36 mouse cellular contexts compared by ENCODE assay signal in the genomic region with DNA sequence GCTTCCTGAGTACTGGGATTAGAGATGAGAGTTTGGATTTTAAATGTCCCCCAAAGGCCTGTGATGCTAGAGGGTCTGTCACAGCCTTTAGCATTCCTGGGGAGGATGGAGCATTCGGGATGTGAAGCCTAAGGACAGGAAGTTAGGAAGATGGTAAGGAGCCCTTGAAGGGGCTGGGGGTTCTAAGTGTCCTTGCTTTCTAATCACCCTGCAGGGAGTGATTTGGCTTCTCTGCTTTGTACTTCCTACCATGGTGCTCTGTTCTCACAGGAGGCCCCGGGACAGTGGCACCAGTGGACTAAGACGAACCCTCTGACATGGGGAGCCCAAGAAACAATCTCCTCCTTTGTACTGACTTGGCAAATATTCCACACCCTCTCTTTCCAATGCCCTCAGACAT. TPM values are rescaled to one million over a fixed set of nuclear protein-coding genes. Genes with fewer than 3 reads are reported as not detected.
"Had no signal": no experiment of that assay in that cellular context is flagged by ENCODE, and none has a peak within 500 bp of the region (broad histone marks: within the 10 kb centered on the region; RNA-seq: fewer than 3 reads in every experiment).

No protein-coding gene starts in this region.

- H3K27ac ChIP-seq: embryonic facial prominence, embryonic 10.5 days; embryonic facial prominence, embryonic 12.5 days; embryonic facial prominence, embryonic 13.5 days; embryonic facial prominence, embryonic 15.5 days; forebrain, embryonic 10.5 days; forebrain, embryonic 12.5 days; forebrain, embryonic 13.5 days; forebrain, embryonic 15.5 days; gastrocnemius, adult 2 months; heart, adult 2 months had no signal

- ATAC-seq: forebrain, embryonic 13.5 days; forebrain, embryonic 14.5 days; forebrain, embryonic 15.5 days; forebrain, embryonic 16.5 days; forebrain, postnatal 0 days had no signal

- H3K27me3 ChIP-seq: embryonic facial prominence, embryonic 12.5 days; embryonic facial prominence, embryonic 13.5 days; embryonic facial prominence, embryonic 15.5 days; forebrain, embryonic 12.5 days; forebrain, embryonic 13.5 days; forebrain, embryonic 15.5 days had no signal

- H3K4me2 ChIP-seq: embryonic facial prominence, embryonic 12.5 days; embryonic facial prominence, embryonic 13.5 days; embryonic facial prominence, embryonic 15.5 days; forebrain, embryonic 12.5 days; forebrain, embryonic 13.5 days; forebrain, embryonic 15.5 days had no signal

- H3K9me3 ChIP-seq: embryonic facial prominence, embryonic 12.5 days; embryonic facial prominence, embryonic 13.5 days; embryonic facial prominence, embryonic 15.5 days; forebrain, embryonic 12.5 days; forebrain, embryonic 13.5 days; forebrain, embryonic 15.5 days had no signal

- DNase-seq: cerebellum, adult 2 months; cerebellum, adult 8-10 months; cerebellum, adult 9-10 months; cerebellum, adult 9-11 months; cerebellum, postnatal 10 days; cerebellum, postnatal 14 days; cerebellum, postnatal 25 days; cerebellum, postnatal 36 days; embryo, embryonic 11 days; forebrain, postnatal 0 days; gastrocnemius, adult 2 months; gastrocnemius, postnatal 10 days; gastrocnemius, postnatal 14 days; gastrocnemius, postnatal 25 days; gastrocnemius, postnatal 36 days; heart, adult 18-20 months; heart, adult 2 months had no signal

- H3K9ac ChIP-seq: embryonic facial prominence, embryonic 12.5 days; embryonic facial prominence, embryonic 13.5 days; embryonic facial prominence, embryonic 15.5 days; forebrain, embryonic 12.5 days; forebrain, embryonic 13.5 days; forebrain, embryonic 15.5 days; forebrain, postnatal 0 days had no signal

- H3K4me1 ChIP-seq: embryonic facial prominence, embryonic 12.5 days; embryonic facial prominence, embryonic 13.5 days; embryonic facial prominence, embryonic 15.5 days had no signal

- H3K36me3 ChIP-seq: embryonic facial prominence, embryonic 10.5 days; embryonic facial prominence, embryonic 12.5 days; embryonic facial prominence, embryonic 13.5 days; embryonic facial prominence, embryonic 15.5 days; forebrain, embryonic 10.5 days; forebrain, embryonic 12.5 days; forebrain, embryonic 15.5 days had no signal

- H3K4me3 ChIP-seq: embryonic facial prominence, embryonic 10.5 days; embryonic facial prominence, embryonic 12.5 days; embryonic facial prominence, embryonic 13.5 days; embryonic facial prominence, embryonic 15.5 days; erythroblast, embryonic 14.5 days; forebrain, embryonic 10.5 days; forebrain, embryonic 12.5 days; forebrain, embryonic 13.5 days; forebrain, embryonic 15.5 days; gastrocnemius, adult 2 months; heart, adult 2 months had no signal

RNA-seq across cellular contexts. Expression of a gene that starts 23.7 kb away (rescaled TPM):
- total RNA-seq: common myeloid progenitor, adult 5-6 weeks; gastrocnemius, adult 18-20 months; gastrocnemius, adult 2 months; gastrocnemius, adult 8-10 months; gastrocnemius, postnatal 10 days; gastrocnemius, postnatal 14 days; gastrocnemius, postnatal 25 days; gastrocnemius, postnatal 36 days; gastrocnemius, postnatal 4 days; granulocyte monocyte progenitor cell, adult 5-6 weeks; heart, adult 2 months; heart, adult 8-10 months had no signal
- polyA plus RNA-seq: embryonic facial prominence, embryonic 10.5 days; embryonic facial prominence, embryonic 11.5 days; embryonic facial prominence, embryonic 12.5 days; embryonic facial prominence, embryonic 13.5 days; erythroblast, embryonic 14.5 days; forebrain, embryonic 10.5 days; forebrain, embryonic 11.5 days; forebrain, embryonic 12.5 days; forebrain, embryonic 13.5 days had no signal
